In the genomic region with DNA sequence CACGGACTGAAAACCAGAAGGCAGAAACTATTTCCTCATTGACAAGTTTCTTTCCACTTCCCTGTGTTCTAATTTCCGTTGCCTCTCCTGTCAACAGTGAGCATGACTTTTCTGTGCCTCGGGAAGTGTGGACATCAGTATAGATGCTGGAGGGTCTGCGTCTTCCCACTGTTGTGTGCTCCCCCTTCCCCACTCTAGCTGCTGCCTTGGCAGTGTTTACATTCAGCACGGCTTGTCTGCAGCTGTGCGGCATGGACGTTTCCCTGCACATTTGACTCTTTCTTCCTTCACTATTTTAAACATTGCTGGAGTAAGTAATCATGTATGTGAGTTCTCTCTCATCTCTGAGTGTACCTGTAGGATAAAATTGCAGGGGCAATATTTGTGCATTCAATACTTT, we compare ENCODE assay signal across 18 mouse cellular contexts.
"Had no signal": no experiment of that assay in that cellular context is flagged by ENCODE, and none has a peak within 500 bp of the region (broad histone marks: within the 10 kb centered on the region; RNA-seq: fewer than 3 reads in every experiment).

No protein-coding gene starts in this region.

- H3K27ac ChIP-seq: kidney, postnatal 0 days; left cerebral cortex, adult 2 months; limb, embryonic 10.5 days; liver, embryonic 15.5 days; macrophage; neural tube, embryonic 13.5 days had no signal

- H3K36me3 ChIP-seq: limb, embryonic 10.5 days; liver, embryonic 15.5 days; neural tube, embryonic 13.5 days had no signal

- ATAC-seq: lung, postnatal 0 days; midbrain, embryonic 16.5 days had no signal

- H3K27me3 ChIP-seq: liver, embryonic 15.5 days; megakaryocyte, embryonic 14.5 days; neural tube, embryonic 13.5 days had no signal

- DNase-seq: kidney, adult 11 months; kidney, adult 9 months; retina, postnatal 1 day; right cerebral cortex, postnatal 4 days; spleen, adult 18-20 months; thymus, adult 2 months; thymus, postnatal 25 days had no signal

- H3K4me1 ChIP-seq: liver, embryonic 15.5 days; neural tube, embryonic 13.5 days had no signal

- H3K9ac ChIP-seq: liver, embryonic 15.5 days; neural tube, embryonic 13.5 days had no signal

- H3K4me3 ChIP-seq: left cerebral cortex, adult 2 months; limb, embryonic 10.5 days; liver, embryonic 15.5 days; megakaryocyte, embryonic 14.5 days; neural tube, embryonic 13.5 days had no signal

- H3K4me2 ChIP-seq: liver, embryonic 11.5 days; liver, embryonic 15.5 days; midbrain, embryonic 11.5 days; neural tube, embryonic 13.5 days had no signal

- H3K9me3 ChIP-seq: limb, embryonic 10.5 days; liver, embryonic 15.5 days; megakaryocyte, embryonic 14.5 days; neural tube, embryonic 13.5 days had no signal
